Mouse (Mus musculus) ovary, postnatal 10 days (tissue): ENCODE measurements around the gene Rdh13.
"Not testable (repeated sequence)": the region's sequence is repeated elsewhere in the genome, so short reads cannot be mapped to it uniquely, and the experiment has no call there.

Experiments
- DNase-seq: peaks from one replicate; pipeline ENCODE4 v3.0.0; 2022; ENCODE audit warnings: low spot score

Gene Rdh13

DNA sequence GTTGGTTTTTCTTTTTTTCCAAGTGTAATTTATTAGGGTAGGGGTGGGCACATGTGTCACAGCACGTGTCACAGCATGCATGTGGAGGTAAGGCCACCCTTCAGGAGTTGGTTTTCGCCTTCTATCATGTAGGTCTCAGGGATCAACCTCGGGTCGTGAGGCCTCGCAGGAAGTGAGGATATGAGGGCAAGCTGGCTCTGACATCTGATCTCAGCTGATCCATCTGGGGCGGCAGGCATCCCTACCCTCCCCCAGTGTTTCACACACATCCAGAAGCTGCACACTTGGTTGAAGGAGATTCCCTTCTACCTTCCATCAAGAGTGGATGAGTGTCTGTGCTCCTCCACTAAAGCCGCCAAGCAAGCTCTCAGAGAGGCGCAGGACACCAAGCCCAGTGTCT, 13.4 kb downstream of the Rdh13 start:
- no peak for DNase-seq

- peak; percentile 48 for DNase-seq
These were observed 13.9 kb downstream of the Rdh13 start for GRCm38 (mm10) chr7:4431548-4431947.

DNA sequence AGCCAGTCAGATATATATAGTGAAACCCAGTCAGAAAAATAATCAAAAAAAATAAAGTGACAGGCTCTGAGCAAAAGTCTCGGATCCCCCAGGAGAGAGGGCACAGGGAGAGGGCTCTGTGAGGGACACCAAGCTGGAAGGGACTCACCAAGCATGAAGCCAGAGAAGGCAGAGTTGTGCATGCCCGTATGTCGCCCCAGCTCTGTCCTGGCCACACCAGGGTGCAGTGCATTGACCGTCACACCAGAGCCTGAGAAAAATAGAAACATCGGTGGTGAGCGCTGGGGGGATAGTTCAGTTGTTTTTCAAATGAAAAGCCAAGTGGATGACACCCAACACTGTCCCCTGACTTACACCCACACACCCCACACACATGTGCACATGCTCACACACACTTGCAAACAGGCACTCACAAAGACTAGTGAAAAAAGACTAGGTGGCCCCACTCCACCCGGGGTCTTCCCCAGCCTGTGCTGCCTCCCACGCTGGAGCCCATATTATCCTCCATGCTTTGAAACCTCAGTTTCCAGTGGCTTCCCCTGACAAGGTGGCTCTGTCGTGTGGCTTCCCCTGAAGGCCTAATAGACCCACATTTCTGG, 15.1 kb downstream of the Rdh13 start:
- no peak for DNase-seq

- DNase-seq = peak; percentile 65
These were observed 18.1 kb downstream of the Rdh13 start for GRCm38 (mm10) chr7:4427161-4427912.

GRCm38 (mm10) chr7:4420230-4420629, 25.2 kb downstream of the Rdh13 start:
- DNase-seq = no peak

- no peak for DNase-seq
These were observed 25.8 kb downstream of the Rdh13 start for GRCm38 (mm10) chr7:4419681-4420080.

DNA sequence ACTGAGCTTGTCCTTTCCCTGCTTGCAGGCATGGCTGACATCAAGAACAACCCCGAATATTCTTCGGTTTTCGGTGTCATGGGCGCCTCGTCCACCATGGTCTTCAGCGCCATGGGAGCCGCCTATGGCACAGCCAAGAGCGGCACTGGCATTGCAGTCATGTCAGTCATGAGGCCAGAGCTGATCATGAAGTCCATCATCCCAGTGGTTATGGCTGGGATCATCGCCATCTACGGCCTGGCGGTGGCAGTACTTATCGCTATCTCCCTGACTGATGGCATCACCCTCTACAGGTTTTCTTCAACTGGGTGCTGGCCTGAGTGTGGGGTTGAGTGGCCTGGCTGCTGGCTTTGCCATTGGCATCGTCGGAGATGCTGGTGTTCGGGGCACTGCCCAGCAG, 33.0 kb downstream of the Rdh13 start:
- DNase-seq = not testable (repeated sequence)

DNA sequence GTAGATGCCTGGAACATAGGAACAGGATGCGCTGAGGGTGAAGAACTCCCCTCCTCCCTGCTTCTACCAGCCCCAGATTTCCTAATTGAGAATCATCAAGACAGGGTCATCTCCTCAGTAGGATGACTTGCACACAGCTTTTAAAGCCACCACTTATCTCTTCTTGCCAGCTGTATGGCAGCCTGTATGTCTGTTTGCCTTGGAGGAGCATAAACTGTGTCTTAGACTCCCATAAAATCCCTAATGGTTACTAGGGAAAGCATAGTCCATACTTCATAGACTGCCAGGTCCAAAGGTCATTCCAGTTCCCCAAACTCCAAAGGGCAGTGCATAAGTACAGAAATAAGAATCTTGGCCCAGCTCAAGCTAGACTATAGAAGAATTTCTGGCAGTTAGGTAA, 47.7 kb downstream of the Rdh13 start, which contains the start of gene Gp6:
Gene Gp6, minus strand, starts transcription at position 15 of the 400 bp plus-strand sequence.
- DNase-seq = no peak
